Mouse (Mus musculus) stomach, postnatal 0 days (tissue): ENCODE measurements around the gene 2300002M23Rik. TPM values are rescaled to one million over a fixed set of nuclear protein-coding genes. Genes with fewer than 3 reads are reported as not detected.

ENCODE experiments used
- ATAC-seq: fragments of 200-750 bp; cut with Nextera tagmentation; 2 replicates; pipeline ENCODE4 v1.8.0; 2017; ENCODE audit not compliant: low FRiP score, low TSS enrichment
- DNase-seq: peaks from one replicate; pipeline ENCODE4 v3.0.0-alpha.2; 2016; ENCODE audit warnings: low spot score
- H3K27ac ChIP-seq: fragments of 300-500 bp; sonication (generic); replicated peaks from 2 replicates; pipeline ENCODE4 v1.5.1; 2014; ENCODE audit warnings: mild to moderate bottlenecking, control low read depth
- H3K27me3 ChIP-seq: fragments of 300-500 bp; sonication (generic); 2 replicates; pipeline ENCODE4 v1.6.1; 2014; ENCODE audit warnings: low read length; ENCODE audit not compliant: control insufficient read depth, insufficient read depth
- H3K36me3 ChIP-seq: fragments of 300-500 bp; sonication (generic); 2 replicates; pipeline ENCODE4 v1.6.1; 2014; ENCODE audit warnings: low read length, mixed read lengths; ENCODE audit not compliant: control insufficient read depth, insufficient read depth
- H3K4me1 ChIP-seq: fragments of 300-500 bp; sonication (generic); replicated peaks from 2 replicates; pipeline ENCODE4 v1.6.1; 2014; ENCODE audit warnings: antibody characterized with exemption; ENCODE audit not compliant: control insufficient read depth, insufficient read depth
- H3K4me2 ChIP-seq: fragments of 300-500 bp; sonication (generic); replicated peaks from 2 replicates; pipeline ENCODE4 v1.6.1; 2014; ENCODE audit warnings: low read depth, mild to moderate bottlenecking, control low read depth, moderate library complexity
- H3K4me3 ChIP-seq: fragments of 300-500 bp; sonication (generic); 2 replicates; pipeline ENCODE4 v1.5.1; 2014; ENCODE audit warnings: low read depth, low read length, control low read depth
- H3K9ac ChIP-seq: fragments of 300-500 bp; sonication (generic); 2 replicates; pipeline ENCODE4 v1.6.1; 2014; ENCODE audit warnings: mild to moderate bottlenecking, low read length, control low read depth, mixed read lengths
- H3K9me3 ChIP-seq: fragments of 300-500 bp; sonication (generic); 2 replicates; pipeline ENCODE4 v1.6.1; 2016; ENCODE audit warnings: low read length; ENCODE audit not compliant: control insufficient read depth
- CTCF ChIP-seq: IDR thresholded peaks from 2 replicates; pipeline ENCODE4 v1.5.1; 2016; ENCODE audit warnings: antibody characterized with exemption, low read depth, mild to moderate bottlenecking, moderate library complexity
- EP300 ChIP-seq: optimal IDR thresholded peaks from 2 replicates; pipeline ENCODE3; 2016; ENCODE audit warnings: antibody characterized with exemption
- WGBS: fragments of 180-500 bp; shearing (Covaris S2); extraction: QIAGEN DNeasy Blood & Tissue Kit; methylation state at CpG from one replicate; pipeline ENCODE4 v1.1.7; 2014; 5-methylcytosine and 5-hydroxymethylcytosine counted together
- polyA plus RNA-seq: library from polyadenylated mRNA; unstranded; fragments of >200 nt; fragmentation: Nextera tagmentation; extraction: Ambion mirVana; gene quantifications from 2 replicates; pipeline ENCODE4 v1.2.1, GENCODE M21; 2015

The 2300002M23Rik gene
- polyA plus RNA-seq, 1 experiment from 2014 or later: 234 TPM

GRCm38 (mm10) chr17:35544001-35544400 is 23.2 kb upstream of the 2300002M23Rik start:
- no peak overlapping the region for H3K4me2 ChIP-seq
- ATAC-seq: no peak
- TF ChIP-seq EP300 (no peak), CTCF (no peak)
- 61% methylated on average over 6 of the region's 6 CpGs for WGBS
- no peaks in the 10 kb centered on the region for H3K4me1 ChIP-seq
- no peaks in the 10 kb centered on the region for H3K36me3 ChIP-seq
- no peaks in the 10 kb centered on the region for H3K9me3 ChIP-seq
- DNase-seq: no peak
- no peak overlapping the region for H3K9ac ChIP-seq
- no peak overlapping the region for H3K4me3 ChIP-seq
- no peaks in the 10 kb centered on the region for H3K27me3 ChIP-seq
- H3K27ac ChIP-seq: no peak overlapping the region

GRCm38 (mm10) chr17:35544680-35545079 is 22.6 kb upstream of the 2300002M23Rik start:
- H3K36me3 ChIP-seq: no peaks in the 10 kb centered on the region
- WGBS: 34% methylated on average over 6 of the region's 6 CpGs
- no peaks in the 10 kb centered on the region for H3K4me1 ChIP-seq
- ATAC-seq: 0 out of 2 replicates have a peak, but pooled peaks have one; percentile 27
- H3K4me2 ChIP-seq: no peak overlapping the region
- DNase-seq: peak; percentile 58
- no peaks in the 10 kb centered on the region for H3K27me3 ChIP-seq
- H3K27ac ChIP-seq: no peak overlapping the region
- TF ChIP-seq EP300 (no peak), CTCF (peak; percentile 87)
- no peaks in the 10 kb centered on the region for H3K9me3 ChIP-seq
- no peak overlapping the region for H3K9ac ChIP-seq
- H3K4me3 ChIP-seq: no peak overlapping the region

- H3K27ac ChIP-seq: no peak overlapping the region
- no peaks in the 10 kb centered on the region for H3K4me1 ChIP-seq
- DNase-seq: no peak
- no peak overlapping the region for H3K4me3 ChIP-seq
- no peaks in the 10 kb centered on the region for H3K9me3 ChIP-seq
- no peak overlapping the region for H3K4me2 ChIP-seq
- ATAC-seq: no peak
- no peaks in the 10 kb centered on the region for H3K36me3 ChIP-seq
- TF ChIP-seq CTCF: 0 out of 2 replicates have a peak, but pooled peaks have one; percentile 10
- no peak for TF ChIP-seq EP300
- no peaks in the 10 kb centered on the region for H3K27me3 ChIP-seq
- 67% methylated on average over 1 of the region's 2 CpGs for WGBS
- H3K9ac ChIP-seq: no peak overlapping the region
These were observed 19.8 kb upstream of the 2300002M23Rik start for GRCm38 (mm10) chr17:35547465-35547864.

GRCm38 (mm10) chr17:35548636-35549035 is 18.6 kb upstream of the 2300002M23Rik start:
- Histone ChIP-seq H3K9me3 (no peaks in the 10 kb centered on the region), H3K27ac (peak overlapping the region; percentile 69; the same call in 1 of the 2 replicates), H3K27me3 (no peaks in the 10 kb centered on the region), H3K36me3 (no peaks in the 10 kb centered on the region), H3K4me2 (no peak overlapping the region), H3K4me1 (no peaks in the 10 kb centered on the region), H3K9ac (no peak overlapping the region), H3K4me3 (no peak overlapping the region)
- ATAC-seq (no peak), DNase-seq (no peak)
- no peak for TF ChIP-seq CTCF
- TF ChIP-seq EP300: no peak
- 25% methylated on average over 5 of the region's 5 CpGs for WGBS

GRCm38 (mm10) chr17:35549437-35550142 is 17.7 kb upstream of the 2300002M23Rik start:
- 27% methylated on average over 15 of the region's 15 CpGs for WGBS
- peak; percentile 75 for DNase-seq
- TF ChIP-seq EP300: no peak
- TF ChIP-seq CTCF: no peak
- Histone ChIP-seq H3K27ac (peak overlapping the region; percentile 95), H3K9me3 (no peaks in the 10 kb centered on the region), H3K4me2 (peak overlapping the region; percentile 14; the same call in 1 of the 2 replicates), H3K9ac (peak overlapping the region; percentile 31; the same call in 1 of the 2 replicates), H3K36me3 (no peaks in the 10 kb centered on the region), H3K27me3 (no peaks in the 10 kb centered on the region), H3K4me3 (no peak overlapping the region), H3K4me1 (no peaks in the 10 kb centered on the region)
- peak; percentile 82 for ATAC-seq

GRCm38 (mm10) chr17:35550143-35550494 is 17.1 kb upstream of the 2300002M23Rik start:
- no peak for TF ChIP-seq EP300
- TF ChIP-seq CTCF: peak; percentile 37
- H3K27ac ChIP-seq: peak overlapping the region; percentile 95
- no peaks in the 10 kb centered on the region for H3K9me3 ChIP-seq
- DNase-seq (no peak), ATAC-seq (no peak)
- 92% methylated on average over 4 of the region's 4 CpGs for WGBS
- no peak overlapping the region for H3K4me3 ChIP-seq
- H3K27me3 ChIP-seq: no peaks in the 10 kb centered on the region
- H3K4me2 ChIP-seq: no peak overlapping the region; the same call in 1 of the 2 replicates
- H3K4me1 ChIP-seq: no peaks in the 10 kb centered on the region
- H3K36me3 ChIP-seq: no peaks in the 10 kb centered on the region
- H3K9ac ChIP-seq: peak overlapping the region; percentile 31; the same call in 1 of the 2 replicates
